Mouse (Mus musculus) skeletal muscle tissue, adult 2 months (tissue): ENCODE measurements at regions not wholly inside any gene's neighbourhood (a gene's known extent, or its start where the extent isn't known, plus 50 kb on each side); places are given as distances from the start of the nearest gene placed in this dataset.

Experiments
- DNase-seq: peaks from one replicate; pipeline ENCODE4 v3.0.0-alpha.2; 2012; ENCODE audit warnings: low read depth, low spot score

- no peak for DNase-seq
Observed at GRCm38 (mm10) chr13:97453469-97453868, 212.6 kb downstream of the Enc1 start.

GRCm38 (mm10) chr13:97453090-97453430 lies 212.2 kb downstream of the Enc1 start:
- DNase-seq, result no peak

GRCm38 (mm10) chr13:97452386-97453089 lies 211.6 kb downstream of the Enc1 start:
- no peak for DNase-seq

- no peak for DNase-seq
Observed at GRCm38 (mm10) chr13:97451276-97451675, 210.4 kb downstream of the Enc1 start.

GRCm38 (mm10) chr13:97448123-97448522 lies 207.2 kb downstream of the Enc1 start:
- DNase-seq, result no peak

GRCm38 (mm10) chr13:97443731-97444428 lies 203.0 kb downstream of the Enc1 start:
- no peak for DNase-seq

GRCm38 (mm10) chr13:97442806-97443205 lies 201.9 kb downstream of the Enc1 start:
- no peak for DNase-seq

- DNase-seq, result peak; percentile 13
Observed at GRCm38 (mm10) chr13:97442283-97442682, 201.4 kb downstream of the Enc1 start.

GRCm38 (mm10) chr13:97441803-97442202 lies 200.9 kb downstream of the Enc1 start:
- DNase-seq, result no peak

- no peak for DNase-seq
Observed at GRCm38 (mm10) chr13:97439216-97439979, 198.5 kb downstream of the Enc1 start.

GRCm38 (mm10) chr13:97438692-97439091 lies 197.8 kb downstream of the Enc1 start:
- DNase-seq, result no peak

GRCm38 (mm10) chr13:97438277-97438676 lies 197.4 kb downstream of the Enc1 start:
- DNase-seq, result no peak

GRCm38 (mm10) chr13:97436719-97437350 lies 195.9 kb downstream of the Enc1 start:
- DNase-seq, result no peak

- DNase-seq, result peak; percentile 13
Observed at GRCm38 (mm10) chr13:97435865-97436718, 195.2 kb downstream of the Enc1 start.

- no peak for DNase-seq
Observed at GRCm38 (mm10) chr13:97434961-97435864, 194.3 kb downstream of the Enc1 start.

- DNase-seq, result no peak
Observed at GRCm38 (mm10) chr13:97434167-97434566, 193.3 kb downstream of the Enc1 start.

GRCm38 (mm10) chr13:97432627-97433026 lies 191.7 kb downstream of the Enc1 start:
- DNase-seq, result no peak

- DNase-seq, result no peak
Observed at GRCm38 (mm10) chr13:97430885-97431284, 190.0 kb downstream of the Enc1 start.

GRCm38 (mm10) chr13:97428163-97428562 lies 187.3 kb downstream of the Enc1 start:
- DNase-seq, result no peak

- DNase-seq, result no peak
Observed at GRCm38 (mm10) chr13:97427537-97427936, 186.6 kb downstream of the Enc1 start.
